13 mouse cellular contexts compared by ENCODE assay signal in the genomic region with DNA sequence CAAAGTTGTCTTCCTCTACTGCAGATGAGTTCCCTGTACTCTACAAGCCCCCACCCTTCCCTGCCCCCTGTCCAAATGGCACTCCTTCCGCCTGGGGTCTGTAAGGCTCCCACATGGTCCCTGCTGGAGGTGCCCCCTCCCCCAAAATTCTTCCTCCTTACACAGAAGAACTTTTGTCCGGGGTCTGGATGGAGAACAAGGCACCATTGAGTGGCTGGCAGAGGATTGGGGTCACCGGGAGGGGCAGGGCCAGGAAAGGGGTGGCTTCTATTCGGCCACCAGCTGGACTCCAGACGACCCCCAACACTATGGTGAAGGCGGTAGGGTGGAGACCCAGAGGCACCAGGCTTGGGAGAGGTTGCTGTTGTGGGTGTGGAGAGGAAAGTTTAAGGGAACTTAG. TPM values are rescaled to one million over a fixed set of nuclear protein-coding genes. Genes with fewer than 3 reads are reported as not detected.
DNase-seq lines count a peak whose midpoint lies in the region; ATAC-seq lines count a peak whose summit lies in the region.
"Had no signal": no experiment of that assay in that cellular context is flagged by ENCODE, and none has a peak within 500 bp of the region (broad histone marks: within the 10 kb centered on the region; RNA-seq: fewer than 3 reads in every experiment).

No protein-coding gene starts in this region.

- H3K4me3 ChIP-seq in hindbrain, embryonic 13.5 days: no peak overlapping the region
- no peak overlapping the region for H3K4me3 ChIP-seq in neural tube, embryonic 13.5 days

- no peaks in the 10 kb centered on the region for H3K36me3 ChIP-seq in hindbrain, embryonic 13.5 days
- no peaks in the 10 kb centered on the region for H3K36me3 ChIP-seq in neural tube, embryonic 13.5 days

- DNase-seq in cerebellum, postnatal 25 days: no peak
- peak; percentile 45 to 65 for DNase-seq in left cerebral cortex, adult 9 months (ENCODE audit: low spot score in 2 of 2)
- no peak for DNase-seq in left cerebral cortex, adult 18-20 months (ENCODE audit: low spot score in 2 of 2)
- no peak for DNase-seq in kidney, postnatal 36 days
- no peak for DNase-seq in lung, postnatal 36 days
- DNase-seq: adrenal gland, adult 8-10 months had no signal

- no peaks in the 10 kb centered on the region for H3K27me3 ChIP-seq in hindbrain, embryonic 13.5 days
- H3K27me3 ChIP-seq in neural tube, embryonic 13.5 days: no peaks in the 10 kb centered on the region

- H3K9ac ChIP-seq in hindbrain, embryonic 13.5 days: no peak overlapping the region
- H3K9ac ChIP-seq in neural tube, embryonic 13.5 days: no peak overlapping the region

- no peaks in the 10 kb centered on the region; the same call in 1 of the 2 replicates for H3K9me3 ChIP-seq in hindbrain, embryonic 13.5 days
- H3K9me3 ChIP-seq in neural tube, embryonic 13.5 days: no peaks in the 10 kb centered on the region

- 50% methylated on average over 6 of the region's 6 CpGs for WGBS in hindbrain, embryonic 13.5 days
- WGBS in neural tube, embryonic 13.5 days: 31% methylated on average over 6 of the region's 6 CpGs

- no peak overlapping the region for H3K4me2 ChIP-seq in hindbrain, embryonic 13.5 days
- H3K4me2 ChIP-seq in neural tube, embryonic 13.5 days: no peak overlapping the region

- peak; percentile 20; the same call in 1 of the 2 replicates for ATAC-seq in cerebellum, adult (ENCODE audit: insufficient number of reproducible peaks, low FRiP score, low TSS enrichment)
- ATAC-seq in hindbrain, embryonic 13.5 days (ENCODE audit: low FRiP score): 0 out of 2 replicates have a peak, but pooled peaks have one; percentile 6
- peak; percentile 48 for ATAC-seq in neural tube, embryonic 13.5 days (ENCODE audit: low read depth)

- no peak overlapping the region for H3K27ac ChIP-seq in hindbrain, embryonic 13.5 days
- H3K27ac ChIP-seq in neural tube, embryonic 13.5 days (replicated peaks): peak overlapping the region; percentile 34; the same call in 1 of the 2 replicates

- no peaks in the 10 kb centered on the region for H3K4me1 ChIP-seq in hindbrain, embryonic 13.5 days (replicated peaks)
- H3K4me1 ChIP-seq in neural tube, embryonic 13.5 days (replicated peaks): 0 out of 2 replicates have a peak, but pooled peaks cover 10% of the 10 kb centered on the region

RNA-seq across cellular contexts. Expression of gene Fxyd3, which starts 1.0 kb away (rescaled TPM):
- total RNA-seq in left cerebral cortex, adult 18-20 months (2021): 1 to 10 TPM in 1 of 2 experiments, not detected in 1; 1.2 TPM
- 0.79 and 1.3 TPM in 2 replicates for polyA plus RNA-seq in hindbrain, embryonic 13.5 days (2015; fragmentation: Nextera tagmentation; extraction: Ambion mirVana)
- polyA plus RNA-seq in neural tube, embryonic 13.5 days (2015; fragmentation: Nextera tagmentation; extraction: Ambion mirVana): 2.2 and 2.5 TPM in 2 replicates
- total RNA-seq: common myeloid progenitor, adult 5-6 weeks; left cerebral cortex, postnatal 25 days; megakaryocyte progenitor cell, adult 5-6 weeks; MEL had no signal

RNA-seq across cellular contexts. Expression of gene Lgi4, which starts 18.3 kb away (rescaled TPM):
- 10 to 100 TPM; 32.9 to 35.9 TPM for total RNA-seq in left cerebral cortex, adult 18-20 months (2021)
- polyA plus RNA-seq in hindbrain, embryonic 13.5 days (2015; fragmentation: Nextera tagmentation; extraction: Ambion mirVana): 1.1 and 1.6 TPM in 2 replicates
- 2.0 and 2.6 TPM in 2 replicates for polyA plus RNA-seq in neural tube, embryonic 13.5 days (2015; fragmentation: Nextera tagmentation; extraction: Ambion mirVana)
- total RNA-seq: common myeloid progenitor, adult 5-6 weeks; MEL had no signal

RNA-seq across cellular contexts. Expression of gene Fxyd1, which starts 20.5 kb away (rescaled TPM):
- 10 to 100 TPM; 74.1 to 90.2 TPM for total RNA-seq in left cerebral cortex, adult 18-20 months (2021)
- 27.3 and 30.6 TPM in 2 replicates for polyA plus RNA-seq in hindbrain, embryonic 13.5 days (2015; fragmentation: Nextera tagmentation; extraction: Ambion mirVana)
- 28.2 and 33.9 TPM in 2 replicates for polyA plus RNA-seq in neural tube, embryonic 13.5 days (2015; fragmentation: Nextera tagmentation; extraction: Ambion mirVana)
- total RNA-seq: megakaryocyte progenitor cell, adult 5-6 weeks; MEL had no signal

RNA-seq across cellular contexts. Expression of gene Fxyd7, which starts 26.2 kb away (rescaled TPM):
- total RNA-seq in left cerebral cortex, adult 18-20 months (2021): 100 to 1,000 TPM; 148 to 187 TPM
- 108 and 116 TPM in 2 replicates for polyA plus RNA-seq in hindbrain, embryonic 13.5 days (2015; fragmentation: Nextera tagmentation; extraction: Ambion mirVana)
- 181 and 239 TPM in 2 replicates for polyA plus RNA-seq in neural tube, embryonic 13.5 days (2015; fragmentation: Nextera tagmentation; extraction: Ambion mirVana)
- total RNA-seq: common myeloid progenitor, adult 5-6 weeks; megakaryocyte progenitor cell, adult 5-6 weeks; MEL had no signal

RNA-seq across cellular contexts. Expression of gene Fxyd5, which starts 35.2 kb away (rescaled TPM):
- 10 to 100 TPM; 35.5 to 36.7 TPM for total RNA-seq in left cerebral cortex, adult 18-20 months (2021)
- polyA plus RNA-seq in hindbrain, embryonic 13.5 days (2015; fragmentation: Nextera tagmentation; extraction: Ambion mirVana): 13.0 and 20.0 TPM in 2 replicates
- polyA plus RNA-seq in neural tube, embryonic 13.5 days (2015; fragmentation: Nextera tagmentation; extraction: Ambion mirVana): 15.9 and 19.6 TPM in 2 replicates

Comparison
In these comparisons a context has a peak if more than half of its experiments do, and no peak if none do; other contexts are left out.
1. DNase-seq: peak in left cerebral cortex, adult 9 months (2 of 2); none in cerebellum, postnatal 25 days (0 of 2), left cerebral cortex, adult 18-20 months (0 of 2), kidney, postnatal 36 days (0 of 2) and lung, postnatal 36 days (single experiment).
2. Peak in every context shown above with its lines, with median percentiles within 50 percentile points of each other: ATAC-seq.